Mouse (Mus musculus) embryonic stem cell, embryonic (primary cell): Measurements from ENCODE around the gene Ptgs1.
"Not testable (repeated sequence)": the region's sequence is repeated elsewhere in the genome, so short reads cannot be mapped to it uniquely, and the experiment has no call there.

Source experiments
- CTCF ChIA-PET, 4 experiments: fragments of 300-600 bp in 2 of 4; fragments of 350-600 bp in 2 of 4; sonication (Branson Sonifier 250); formaldehyde crosslinking; loops; one replicate each; lab custom pipeline; 2022; ENCODE audit warnings: inconsistent platforms in 2 of 4; lab: Charles Lee
- POLR2A ChIA-PET, 4 experiments: fragments of 300-600 bp in 2 of 4; fragments of 350-600 bp in 2 of 4; sonication (Branson Sonifier 250); formaldehyde crosslinking; loops; one replicate each; lab custom pipeline; 2022; ENCODE audit warnings: antibody characterized with exemption in 4 of 4, inconsistent platforms in 1 of 4; lab: Charles Lee

Gene Ptgs1

GRCm38 (mm10) chr2:36230366-36230765, at the start of gene Ptgs1:
Gene Ptgs1, plus strand, starts transcription at chr2:36230426.
- POLR2A ChIA-PET = no interaction called here
- CTCF ChIA-PET = interaction anchor here in 1 of 4 experiments (0.7 kb wide), 1 partner anchor 8 kb away, joined by 3 read pairs; no protein-coding TSS in a partner anchor

GRCm38 (mm10) chr2:36181587-36182368, 48.4 kb upstream of the Ptgs1 start:
- POLR2A ChIA-PET = interaction anchor here in 1 of 4 experiments (1.0 to 1.3 kb wide), 2 partner anchors 11 to 17 kb away, joined by 3 read pairs; no protein-coding TSS in a partner anchor

GRCm38 (mm10) chr2:36183278-36183677, 46.9 kb upstream of the Ptgs1 start:
- ChIA-PET CTCF (no interaction called here), POLR2A (interaction anchor here in 1 of 4 experiments (0.5 kb wide), 1 partner anchor 764 kb away, joined by 3 read pairs; no protein-coding TSS in a partner anchor)

More at GRCm38 (mm10) chr2:36181587-36182368, 48.4 kb upstream of the Ptgs1 start:
- CTCF ChIA-PET = not testable (repeated sequence)

GRCm38 (mm10) chr2:36184192-36184591, 46.0 kb upstream of the Ptgs1 start:
- ChIA-PET CTCF (no interaction called here), POLR2A (interaction anchor here in 1 of 4 experiments (1.0 to 1.9 kb wide), 2 partner anchors 10 to 55 kb away, joined by 3 to 4 read pairs; no protein-coding TSS in a partner anchor)

GRCm38 (mm10) chr2:36184876-36185275, 45.4 kb upstream of the Ptgs1 start:
- ChIA-PET CTCF (no interaction called here), POLR2A (interaction anchor here in 1 of 4 experiments (1.0 to 1.9 kb wide), 2 partner anchors 10 to 56 kb away, joined by 3 to 4 read pairs; no protein-coding TSS in a partner anchor)

GRCm38 (mm10) chr2:36189200-36189599, 41.0 kb upstream of the Ptgs1 start:
- CTCF ChIA-PET = not testable (repeated sequence)
- POLR2A ChIA-PET = interaction anchor here in 1 of 4 experiments (3.7 kb wide), 1 partner anchor 11 kb away, joined by 12 read pairs; no protein-coding TSS in a partner anchor

- CTCF ChIA-PET = interaction anchor here in 1 of 4 experiments (0.6 kb wide), 1 partner anchor 1278 kb away, joined by 3 read pairs; no protein-coding TSS in a partner anchor
- POLR2A ChIA-PET = interaction anchor here in 1 of 4 experiments (3.7 kb wide), 1 partner anchor 9 kb away, joined by 12 read pairs; no protein-coding TSS in a partner anchor
These were observed 38.9 kb upstream of the Ptgs1 start for GRCm38 (mm10) chr2:36191098-36191941.

GRCm38 (mm10) chr2:36197021-36197420, 33.2 kb upstream of the Ptgs1 start:
- POLR2A ChIA-PET = interaction anchor here in 1 of 4 experiments (0.9 kb wide), 1 partner anchor 69 kb away, joined by 3 read pairs; no protein-coding TSS in a partner anchor
- CTCF ChIA-PET = interaction anchor here in 1 of 4 experiments (0.8 kb wide), 1 partner anchor 16 kb away, joined by 6 read pairs; no protein-coding TSS in a partner anchor

GRCm38 (mm10) chr2:36197919-36198881, 32.0 kb upstream of the Ptgs1 start:
- ChIA-PET CTCF (interaction anchor here (0.5 to 1.8 kb wide), 9 partner anchors 17 to 278 kb away, joined by 3 to 7 read pairs (median 4); no protein-coding TSS in a partner anchor), POLR2A (interaction anchor here in 3 of 4 experiments (0.5 to 3.3 kb wide), 12 partner anchors 8 to 1161 kb away, joined by 3 to 12 read pairs (median 3); partner anchors contain the start of genes Mrrf (in 1 of the 3), Pdcl (in 1 of the 3) and Rbm18 (in 1 of the 3))

- CTCF ChIA-PET = interaction anchor here (0.5 to 1.8 kb wide), 9 partner anchors 16 to 279 kb away, joined by 3 to 7 read pairs (median 4); no protein-coding TSS in a partner anchor
These were observed 31.4 kb upstream of the Ptgs1 start for GRCm38 (mm10) chr2:36198882-36199262.

GRCm38 (mm10) chr2:36200813-36201212, 29.4 kb upstream of the Ptgs1 start:
- ChIA-PET CTCF (no interaction called here), POLR2A (interaction anchor here in 1 of 4 experiments (2.3 to 3.3 kb wide), 2 partner anchors 10 to 11 kb away, joined by 7 to 12 read pairs; no protein-coding TSS in a partner anchor)

More at GRCm38 (mm10) chr2:36198882-36199262, 31.4 kb upstream of the Ptgs1 start:
- POLR2A ChIA-PET = interaction anchor here in 2 of 4 experiments (0.9 to 3.3 kb wide), 9 partner anchors 8 to 1160 kb away, joined by 3 to 12 read pairs (median 3); partner anchors contain the start of genes Mrrf (in 1 of the 2), Pdcl (in 1 of the 2) and Rbm18 (in 1 of the 2)

GRCm38 (mm10) chr2:36201756-36202610, 28.2 kb upstream of the Ptgs1 start:
- CTCF ChIA-PET = interaction anchor here in 2 of 4 experiments (0.7 to 1.1 kb wide), 2 partner anchors 100 to 194 kb away, joined by 3 read pairs; no protein-coding TSS in a partner anchor
- POLR2A ChIA-PET = interaction anchor here in 2 of 4 experiments (0.6 to 3.3 kb wide), 3 partner anchors 9 to 59 kb away, joined by 3 to 12 read pairs (median 5); no protein-coding TSS in a partner anchor

- POLR2A ChIA-PET = interaction anchor here in 1 of 4 experiments (1.8 kb wide), 1 partner anchor 9 kb away, joined by 5 read pairs; no protein-coding TSS in a partner anchor
- CTCF ChIA-PET = interaction anchor here in 3 of 4 experiments (0.7 to 1.8 kb wide), 4 partner anchors 100 to 194 kb away, joined by 3 to 8 read pairs (median 4); no protein-coding TSS in a partner anchor
These were observed 27.7 kb upstream of the Ptgs1 start for GRCm38 (mm10) chr2:36202611-36202880.

- POLR2A ChIA-PET = interaction anchor here in 3 of 4 experiments (0.7 to 2.0 kb wide), 6 partner anchors 8 to 98 kb away, joined by 3 to 11 read pairs (median 4); partner anchors contain the start of gene Lhx6 (in 1 of the 3)
These were observed 27.0 kb upstream of the Ptgs1 start for GRCm38 (mm10) chr2:36203011-36203825.

GRCm38 (mm10) chr2:36204595-36204994, 25.6 kb upstream of the Ptgs1 start:
- POLR2A ChIA-PET = interaction anchor here in 1 of 4 experiments (1.3 to 2.0 kb wide), 2 partner anchors 17 to 22 kb away, joined by 4 to 11 read pairs; no protein-coding TSS in a partner anchor
- CTCF ChIA-PET = interaction anchor here in 3 of 4 experiments (0.6 to 1.8 kb wide), 4 partner anchors 195 to 282 kb away, joined by 3 to 8 read pairs (median 5); no protein-coding TSS in a partner anchor

More at GRCm38 (mm10) chr2:36203011-36203825, 27.0 kb upstream of the Ptgs1 start:
- CTCF ChIA-PET = interaction anchor here in 2 of 4 experiments (0.6 to 1.8 kb wide), 9 partner anchors 10 to 343 kb away, joined by 3 to 8 read pairs (median 5); no protein-coding TSS in a partner anchor
